In genomic region chr11:105184678-105185077, GRCm38 (mm10) we compare ENCODE assay signal across 14 mouse cellular contexts. TPM values are rescaled to one million over a fixed set of nuclear protein-coding genes. Genes with fewer than 3 reads are reported as not detected.
DNase-seq lines count a peak whose midpoint lies in the region; ATAC-seq and TF ChIP-seq lines count a peak whose summit lies in the region.
"Had no signal": no experiment of that assay in that cellular context is flagged by ENCODE, and none has a peak within 500 bp of the region (broad histone marks: within the 10 kb centered on the region; RNA-seq: fewer than 3 reads in every experiment).

No protein-coding gene starts in this region.

- H3K27ac ChIP-seq in kidney, postnatal 0 days = no peak overlapping the region
- no peak overlapping the region for H3K27ac ChIP-seq in kidney, embryonic 16.5 days (ENCODE audit: low read length)
- no peak overlapping the region for H3K27ac ChIP-seq in bone marrow macrophage, adult 2 months (ENCODE audit: insufficient read depth, low read depth, low read length)
- H3K27ac ChIP-seq: heart, embryonic 13.5 days; macrophage had no signal

- no peak overlapping the region for H3K9ac ChIP-seq in kidney, postnatal 0 days (ENCODE audit: low read depth, low read length)
- H3K9ac ChIP-seq in kidney, embryonic 16.5 days (replicated peaks; ENCODE audit: low read length) = no peak overlapping the region
- H3K9ac ChIP-seq: heart, embryonic 13.5 days had no signal

- TF ChIP-seq CTCF in kidney, postnatal 0 days (IDR thresholded peaks at IDR 0.05; ENCODE audit: low read depth) = peak; percentile 29
- TF ChIP-seq CTCF in bone marrow macrophage, adult 2 months (IDR thresholded peaks at IDR 0.05; ENCODE audit: low read depth, low read length) = peak; percentile 35; the same call in 1 of the 2 replicates

- WGBS in kidney, postnatal 0 days = 89% methylated on average over 3 of the region's 3 CpGs
- WGBS in kidney, embryonic 16.5 days = 86% methylated on average over 3 of the region's 3 CpGs

- peaks cover 5% of the 10 kb centered on the region; the same call in 1 of the 2 replicates for H3K4me1 ChIP-seq in kidney, postnatal 0 days (replicated peaks; ENCODE audit: insufficient read depth, low read length)
- H3K4me1 ChIP-seq in kidney, embryonic 16.5 days (ENCODE audit: insufficient read depth, low read length) = peaks cover 16% of the 10 kb centered on the region
- H3K4me1 ChIP-seq in bone marrow macrophage, adult 2 months (ENCODE audit: control insufficient read depth, insufficient read depth, low read length) = peaks cover 5% of the 10 kb centered on the region; the same call in 1 of the 2 replicates

- H3K4me3 ChIP-seq in kidney, postnatal 0 days (replicated peaks; ENCODE audit: low read depth, low read length) = no peak overlapping the region
- H3K4me3 ChIP-seq in kidney, embryonic 16.5 days (ENCODE audit: low read length) = no peak overlapping the region
- no peak overlapping the region for H3K4me3 ChIP-seq in bone marrow macrophage, adult 2 months (ENCODE audit: insufficient read depth, low read length)
- H3K4me3 ChIP-seq: heart, embryonic 13.5 days had no signal

- no peaks in the 10 kb centered on the region for H3K27me3 ChIP-seq in kidney, postnatal 0 days (ENCODE audit: insufficient read depth, low read length)
- H3K27me3 ChIP-seq in kidney, embryonic 16.5 days (ENCODE audit: insufficient read depth, low read length) = no peaks in the 10 kb centered on the region
- H3K27me3 ChIP-seq: heart, embryonic 13.5 days had no signal

- no peak for TF ChIP-seq POLR2A in bone marrow macrophage, adult 2 months (IDR thresholded peaks at IDR 0.05; ENCODE audit: borderline replicate concordance, low read depth, low read length)

- ATAC-seq in kidney, postnatal 0 days (replicated peaks; ENCODE audit: low FRiP score, low read depth) = no peak
- ATAC-seq in kidney, embryonic 16.5 days (ENCODE audit: low FRiP score, low TSS enrichment) = no peak
- ATAC-seq: inflammation-experienced regulatory T-cells, adult 6 months had no signal

- H3K4me2 ChIP-seq in kidney, postnatal 0 days (ENCODE audit: low read length) = no peak overlapping the region
- no peak overlapping the region for H3K4me2 ChIP-seq in kidney, embryonic 16.5 days (replicated peaks; ENCODE audit: low read depth, low read length)
- H3K4me2 ChIP-seq: heart, embryonic 13.5 days had no signal

- H3K36me3 ChIP-seq in kidney, postnatal 0 days (ENCODE audit: insufficient read depth, low read length) = peaks cover 9% of the 10 kb centered on the region
- peaks cover 19% of the 10 kb centered on the region; the same call in 1 of the 2 replicates for H3K36me3 ChIP-seq in kidney, embryonic 16.5 days (ENCODE audit: insufficient read depth, low read length)

- no peaks in the 10 kb centered on the region for H3K9me3 ChIP-seq in kidney, postnatal 0 days (replicated peaks; ENCODE audit: low read length)
- no peaks in the 10 kb centered on the region for H3K9me3 ChIP-seq in kidney, embryonic 16.5 days (ENCODE audit: low read length)
- H3K9me3 ChIP-seq: heart, embryonic 13.5 days had no signal

- no peak for DNase-seq in kidney, postnatal 0 days (ENCODE audit: low spot score)
- peak; percentile 32 for DNase-seq in 3T3-L1 (ENCODE audit: low read depth, low spot score)
- DNase-seq in 416B (ENCODE audit: low read depth) = peak; percentile 46
- DNase-seq in urinary bladder, postnatal 10 days (ENCODE audit: low spot score) = no peak
- DNase-seq in left cerebral cortex, postnatal 14 days (ENCODE audit: low spot score in 2 of 2) = no peak
- DNase-seq: layer of hippocampus, adult 9-11 months; thymus, postnatal 25 days had no signal

- intact Hi-C loops in left cerebral cortex, postnatal 14 days (cut with DNase I) = no loop called here

RNA-seq across cellular contexts. Expression of gene Tlk2, which starts 6.1 kb away (rescaled TPM):
- 17.5 and 18.8 TPM in 2 replicates for polyA plus RNA-seq in kidney, postnatal 0 days (2015; fragmentation: Nextera tagmentation; extraction: Ambion mirVana)
- polyA plus RNA-seq in kidney, embryonic 16.5 days (2015; fragmentation: Nextera tagmentation; extraction: Ambion mirVana) = 14.0 and 18.4 TPM in 2 replicates
- polyA plus RNA-seq in bone marrow macrophage, adult 2 months (2012; ENCODE audit: insufficient read depth, insufficient read length, missing spikeins) = 28.0 and 35.3 TPM in 2 replicates
- 10 to 100 TPM; 43.2 to 48.6 TPM for total RNA-seq in left cerebral cortex, postnatal 14 days (2021)

RNA-seq across cellular contexts. Expression of gene Gm10842, which starts 38.0 kb away (rescaled TPM):
- not detected in 2 replicates for polyA plus RNA-seq in kidney, postnatal 0 days (2015; fragmentation: Nextera tagmentation; extraction: Ambion mirVana)
- polyA plus RNA-seq in kidney, embryonic 16.5 days (2015; fragmentation: Nextera tagmentation; extraction: Ambion mirVana) = not detected in 2 replicates
- polyA plus RNA-seq in bone marrow macrophage, adult 2 months (2012; ENCODE audit: insufficient read depth, insufficient read length, missing spikeins) = not detected in 2 replicates
- not detected for total RNA-seq in left cerebral cortex, postnatal 14 days (2021)
- polyA plus RNA-seq: cortical plate, adult 2 months; heart, embryonic 13.5 days; inflammation-experienced regulatory T-cells, adult 6 months; limb, embryonic 11.5 days; macrophage had no signal

RNA-seq across cellular contexts. Expression of gene Mettl2, which starts 58.5 kb away (rescaled TPM):
- polyA plus RNA-seq in kidney, postnatal 0 days (2015; fragmentation: Nextera tagmentation; extraction: Ambion mirVana) = 22.3 and 24.0 TPM in 2 replicates
- polyA plus RNA-seq in kidney, embryonic 16.5 days (2015; fragmentation: Nextera tagmentation; extraction: Ambion mirVana) = 44.7 and 45.7 TPM in 2 replicates
- polyA plus RNA-seq in bone marrow macrophage, adult 2 months (2012; ENCODE audit: insufficient read depth, insufficient read length, missing spikeins) = 13.6 and 14.5 TPM in 2 replicates
- 10 to 100 TPM; 17.2 to 17.4 TPM for total RNA-seq in left cerebral cortex, postnatal 14 days (2021)

Comparison
In these comparisons a context has a peak if more than half of its experiments do, and no peak if none do; other contexts are left out.
1. DNase-seq: peak in 3T3-L1 (single experiment) and 416B (single experiment); none in kidney, postnatal 0 days (single experiment), urinary bladder, postnatal 10 days (single experiment) and left cerebral cortex, postnatal 14 days (0 of 2).